In the genomic region with DNA sequence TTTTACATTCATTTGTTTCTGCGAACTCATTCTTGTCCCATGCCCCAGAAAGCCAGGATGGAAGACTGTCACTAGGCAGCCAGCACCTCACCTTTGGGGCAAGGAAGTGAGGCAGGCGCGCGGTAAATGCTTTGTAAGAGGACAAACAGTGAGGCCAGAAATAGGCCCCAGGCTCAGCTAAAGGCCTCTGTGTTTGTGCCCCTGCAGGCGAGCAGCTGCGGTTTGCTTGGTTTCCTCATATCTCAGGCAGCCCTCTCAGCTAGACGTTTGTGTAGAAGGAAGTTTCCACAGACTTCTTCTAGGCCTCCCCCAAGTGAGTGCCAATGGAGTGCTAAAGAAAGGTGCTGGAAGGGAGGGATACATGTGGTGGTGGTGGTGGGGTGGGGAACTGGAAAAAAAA, we compare ENCODE assay signal across 13 mouse cellular contexts. TPM values are rescaled to one million over a fixed set of nuclear protein-coding genes. Genes with fewer than 3 reads are reported as not detected.
DNase-seq lines count a peak whose midpoint lies in the region; ATAC-seq and TF ChIP-seq lines count a peak whose summit lies in the region.
"Had no signal": no experiment of that assay in that cellular context is flagged by ENCODE, and none has a peak within 500 bp of the region (broad histone marks: within the 10 kb centered on the region; RNA-seq: fewer than 3 reads in every experiment).

No protein-coding gene starts in this region.

- DNase-seq in adrenal gland, adult 2 months, result peak; percentile 12
- no peak for DNase-seq in adrenal gland, postnatal 25 days
- DNase-seq in CH12.LX (ENCODE audit: extremely low read depth), result peak; percentile 52
- peak; percentile 40 for DNase-seq in liver, postnatal 0 days
- DNase-seq in spleen, postnatal 14 days (ENCODE audit: low spot score in 2 of 2), result peak; percentile 24 to 35
- no peak for DNase-seq in ovary, postnatal 14 days (ENCODE audit: low spot score)
- DNase-seq in midbrain, postnatal 0 days (ENCODE audit: low spot score), result no peak
- no peak for DNase-seq in left cerebral cortex, adult 18-20 months (ENCODE audit: low spot score in 2 of 2)
- DNase-seq: cerebellum, postnatal 36 days; left cerebral cortex, postnatal 4 days; right cerebral cortex, postnatal 14 days had no signal

- H3K27ac ChIP-seq in CH12.LX (ENCODE audit: insufficient read depth, low read depth), result peak overlapping the region; percentile 99
- peak overlapping the region; percentile 76 for H3K27ac ChIP-seq in liver, postnatal 0 days (ENCODE audit: low read depth)
- H3K27ac ChIP-seq in midbrain, postnatal 0 days (ENCODE audit: low read depth, low read length), result no peak overlapping the region
- H3K27ac ChIP-seq: kidney, embryonic 15.5 days had no signal

- no peaks in the 10 kb centered on the region for H3K36me3 ChIP-seq in CH12.LX (replicated peaks in 1 of 2; ENCODE audit: control insufficient read depth in 1 of 2, insufficient read depth in 1 of 2, low read length in 1 of 2)
- H3K36me3 ChIP-seq in liver, postnatal 0 days (replicated peaks; ENCODE audit: insufficient read depth, low read length), result no peaks in the 10 kb centered on the region
- H3K36me3 ChIP-seq in midbrain, postnatal 0 days (ENCODE audit: insufficient read depth, low read length), result no peaks in the 10 kb centered on the region
- H3K36me3 ChIP-seq: heart, embryonic 12.5 days; kidney, embryonic 15.5 days had no signal

- 42% methylated on average over 7 of the region's 7 CpGs for WGBS in liver, postnatal 0 days (ENCODE audit: insufficient replicate concordance)
- WGBS in midbrain, postnatal 0 days, result 86% methylated on average over 7 of the region's 7 CpGs

- dilution Hi-C loops in CH12.LX (cut with MboI; ENCODE audit: extremely low pct_ligation_motif_present, extremely low pct_unique_long_range_greater_than_20kb, low sequenced_read_pairs), result no loop called here

- ATAC-seq in liver, postnatal 0 days, result peak; percentile 60
- ATAC-seq in midbrain, postnatal 0 days (ENCODE audit: low FRiP score), result no peak

- TF ChIP-seq RAD21 in CH12.LX (IDR thresholded peaks at IDR 0.05; ENCODE audit: low read depth, low read length), result no peak; the same call in 1 of the 2 replicates

- no peak for TF ChIP-seq CTCF in CH12.LX (conservative IDR thresholded peaks at IDR 0.05 in 1 of 2, IDR thresholded peaks at IDR 0.05 in 1 of 2; ENCODE audit: low read depth in 2 of 2, low read length in 2 of 2)
- TF ChIP-seq CTCF in liver, postnatal 0 days (IDR thresholded peaks at IDR 0.05; ENCODE audit: low read depth), result no peak
- TF ChIP-seq CTCF in midbrain, postnatal 0 days (IDR thresholded peaks at IDR 0.05), result no peak

- H3K27me3 ChIP-seq in CH12.LX (replicated peaks), result no peaks in the 10 kb centered on the region
- H3K27me3 ChIP-seq in liver, postnatal 0 days (ENCODE audit: insufficient read depth, low read length), result no peaks in the 10 kb centered on the region
- no peaks in the 10 kb centered on the region for H3K27me3 ChIP-seq in midbrain, postnatal 0 days (ENCODE audit: insufficient read depth, low read length)
- H3K27me3 ChIP-seq: heart, embryonic 12.5 days had no signal

- H3K4me2 ChIP-seq in CH12.LX (ENCODE audit: insufficient read depth, low read depth, poor library complexity, severe bottlenecking), result peak overlapping the region; percentile 93
- H3K4me2 ChIP-seq in liver, postnatal 0 days (ENCODE audit: low read depth, low read length), result 0 out of 2 replicates have a peak overlapping the region, but pooled peaks have one; percentile 32
- no peak overlapping the region for H3K4me2 ChIP-seq in midbrain, postnatal 0 days (ENCODE audit: low read depth, low read length, poor library complexity, severe bottlenecking)
- H3K4me2 ChIP-seq: heart, embryonic 12.5 days; kidney, embryonic 15.5 days had no signal

- peak overlapping the region; percentile 55 to 73 (median 55) for H3K4me3 ChIP-seq in CH12.LX (replicated peaks in 1 of 3; ENCODE audit: low read depth in 2 of 3, low read length in 2 of 3, poor library complexity in 1 of 3)
- H3K4me3 ChIP-seq in liver, postnatal 0 days (ENCODE audit: low read depth, low read length), result no peak overlapping the region
- H3K4me3 ChIP-seq in midbrain, postnatal 0 days (ENCODE audit: low read depth, low read length), result no peak overlapping the region
- H3K4me3 ChIP-seq: heart, embryonic 12.5 days; kidney, embryonic 15.5 days had no signal

- H3K4me1 ChIP-seq in CH12.LX (ENCODE audit: control insufficient read depth in 1 of 2, insufficient read depth in 2 of 2), result peaks cover 12 to 30% of the 10 kb centered on the region in 2 experiments
- no peaks in the 10 kb centered on the region for H3K4me1 ChIP-seq in liver, postnatal 0 days (ENCODE audit: insufficient read depth)
- no peaks in the 10 kb centered on the region for H3K4me1 ChIP-seq in midbrain, postnatal 0 days (ENCODE audit: insufficient read depth, low read length)
- H3K4me1 ChIP-seq: heart, embryonic 12.5 days; kidney, embryonic 15.5 days had no signal

- no peaks in the 10 kb centered on the region for H3K9me3 ChIP-seq in CH12.LX (replicated peaks; ENCODE audit: low read length)
- no peaks in the 10 kb centered on the region for H3K9me3 ChIP-seq in liver, postnatal 0 days (ENCODE audit: low read length)
- no peaks in the 10 kb centered on the region for H3K9me3 ChIP-seq in midbrain, postnatal 0 days (ENCODE audit: low read length)
- H3K9me3 ChIP-seq: heart, embryonic 12.5 days; kidney, embryonic 15.5 days had no signal

- TF ChIP-seq EP300 in CH12.LX (IDR thresholded peaks at IDR 0.05; ENCODE audit: low read length), result no peak
- no peak for TF ChIP-seq EP300 in liver, postnatal 0 days (IDR thresholded peaks at IDR 0.05; ENCODE audit: low read depth)

- no peak for TF ChIP-seq POLR2A in CH12.LX (IDR thresholded peaks at IDR 0.05; ENCODE audit: low read depth, low read length)

- in situ Hi-C loops in CH12.LX (cut with MboI; ENCODE audit: low pct_ligation_motif_present, low pct_unique_long_range_greater_than_20kb, low sequenced_read_pairs), result loop anchor here (25.0 kb wide), 2 partner anchors 415 to 1040 kb away; no protein-coding TSS in a partner anchor

- H3K79me2 ChIP-seq in CH12.LX (replicated peaks; ENCODE audit: control insufficient read depth, extremely low read depth, insufficient read depth, poor library complexity, severe bottlenecking), result no peaks in the 10 kb centered on the region

- H3K9ac ChIP-seq in CH12.LX (ENCODE audit: insufficient read depth, low read depth), result peak overlapping the region; percentile 98
- H3K9ac ChIP-seq in liver, postnatal 0 days (replicated peaks), result no peak overlapping the region
- no peak overlapping the region for H3K9ac ChIP-seq in midbrain, postnatal 0 days (replicated peaks; ENCODE audit: low read length, poor library complexity, severe bottlenecking)
- H3K9ac ChIP-seq: heart, embryonic 12.5 days; kidney, embryonic 15.5 days had no signal

TF ChIP-seq in CH12.LX, 34 proteins besides CTCF, POLR2A, EP300 and RAD21 (continues in another document):
- no peak for TF ChIP-seq IRF4 (IDR thresholded peaks at IDR 0.05; ENCODE audit: low read depth, low read length)
- no peak for TF ChIP-seq MYC (IDR thresholded peaks at IDR 0.05; ENCODE audit: low read depth, low read length)
- TF ChIP-seq TCF12 (IDR thresholded peaks at IDR 0.05; ENCODE audit: low read depth, low read length), result no peak
- TF ChIP-seq JUN (IDR thresholded peaks at IDR 0.05; ENCODE audit: insufficient read depth, low read depth, low read length), result no peak
- no peak for TF ChIP-seq GABPA (IDR thresholded peaks at IDR 0.05; ENCODE audit: insufficient replicate concordance, low read depth, low read length)
- no peak for TF ChIP-seq NRF1 (IDR thresholded peaks at IDR 0.05; ENCODE audit: low read depth, low read length)
- TF ChIP-seq MAX (IDR thresholded peaks at IDR 0.05; ENCODE audit: low read length), result no peak
- no peak for TF ChIP-seq TBP (conservative IDR thresholded peaks at IDR 0.05; ENCODE audit: low read depth, low read length)
- no peak; the same call in 1 of the 2 replicates for TF ChIP-seq ZMIZ1 (IDR thresholded peaks at IDR 0.05; ENCODE audit: low read depth, low read length)
- TF ChIP-seq ELF1 (IDR thresholded peaks at IDR 0.05; ENCODE audit: low read depth, low read length), result no peak
- TF ChIP-seq ZC3H11A (IDR thresholded peaks at IDR 0.05; ENCODE audit: low read depth, low read length), result no peak
- TF ChIP-seq SMC3 (IDR thresholded peaks at IDR 0.05; ENCODE audit: low read depth, low read length), result peak; percentile 16; the same call in 1 of the 2 replicates
- TF ChIP-seq ZNF384 (IDR thresholded peaks at IDR 0.05; ENCODE audit: low read depth, low read length), result no peak
- 0 out of 2 replicates have a peak, but pooled peaks have one; percentile 2 for TF ChIP-seq SIN3A (IDR thresholded peaks at IDR 0.05; ENCODE audit: low read length)
- TF ChIP-seq CHD2 (IDR thresholded peaks at IDR 0.05; ENCODE audit: low read length), result no peak
- no peak for TF ChIP-seq HCFC1 (IDR thresholded peaks at IDR 0.05; ENCODE audit: low read depth, low read length)
- TF ChIP-seq PAX5 (IDR thresholded peaks at IDR 0.05; ENCODE audit: low read length), result no peak
- TF ChIP-seq UBTF (IDR thresholded peaks at IDR 0.05; ENCODE audit: low read depth, low read length), result no peak

RNA-seq across cellular contexts. Expression of gene Tmsb4x, which starts 18.0 kb away (rescaled TPM):
- total RNA-seq in adrenal gland, adult 2 months (2021), result 100 to 1,000 TPM; 255 to 487 TPM
- 6.5 and 6.8 TPM in 2 replicates for polyA plus RNA-seq in adrenal gland, adult 2 months (2012; rRNA removed)
- total RNA-seq in adrenal gland, postnatal 25 days (2021), result 273 and 303 TPM in 2 replicates
- 2,307 and 2,940 TPM in 2 replicates for total RNA-seq in CH12.LX (2012; rRNA removed)
- 6,726 and 7,895 TPM in 2 replicates for total RNA-seq in CH12.LX (2014; rRNA removed)
- polyA plus RNA-seq in CH12.LX (2012; ENCODE audit: insufficient read length, low read depth), result 1,685 and 1,828 TPM in 2 replicates
- polyA plus RNA-seq in liver, postnatal 0 days (2015; fragmentation: Nextera tagmentation; extraction: Ambion mirVana), result 1,722 and 1,837 TPM in 2 replicates
- total RNA-seq in midbrain, postnatal 0 days (2014; rRNA removed), result 1,032 and 1,416 TPM in 2 replicates
- 4,228 and 4,382 TPM in 2 replicates for polyA plus RNA-seq in midbrain, postnatal 0 days (2015; fragmentation: Nextera tagmentation; extraction: Ambion mirVana)
- total RNA-seq in left cerebral cortex, adult 18-20 months (2021), result 100 to 1,000 TPM; 959 to 978 TPM

RNA-seq across cellular contexts. Expression of gene Tlr8, which starts 37.0 kb away (rescaled TPM):
- total RNA-seq in adrenal gland, adult 2 months (2021), result 1 to 10 TPM; 1.2 to 3.3 TPM
- 0.18 and 0.20 TPM in 2 replicates for polyA plus RNA-seq in adrenal gland, adult 2 months (2012; rRNA removed)
- total RNA-seq in adrenal gland, postnatal 25 days (2021), result 0.67 and 1.5 TPM in 2 replicates
- total RNA-seq in CH12.LX (2012; rRNA removed) (not detected in 2 replicates), CH12.LX (2014; rRNA removed) (not detected in 2 replicates)
- not detected in 2 replicates for polyA plus RNA-seq in CH12.LX (2012; ENCODE audit: insufficient read length, low read depth)
- polyA plus RNA-seq in liver, postnatal 0 days (2015; fragmentation: Nextera tagmentation; extraction: Ambion mirVana), result 0.96 and 1.2 TPM in 2 replicates
- 0.11 TPM in 1 of 2 replicates, not detected in the other for total RNA-seq in midbrain, postnatal 0 days (2014; rRNA removed)
- polyA plus RNA-seq in midbrain, postnatal 0 days (2015; fragmentation: Nextera tagmentation; extraction: Ambion mirVana), result 0.05 TPM in 1 of 2 replicates, not detected in the other
- total RNA-seq in left cerebral cortex, adult 18-20 months (2021), result under 1 TPM; 0.21 to 0.54 TPM

Comparison
In these comparisons a context has a peak if more than half of its experiments do, and no peak if none do; other contexts are left out.
1. DNase-seq: peak in adrenal gland, adult 2 months (single experiment), CH12.LX (single experiment), liver, postnatal 0 days (single experiment) and spleen, postnatal 14 days (2 of 2); none in adrenal gland, postnatal 25 days (single experiment), ovary, postnatal 14 days (single experiment), midbrain, postnatal 0 days (single experiment) and left cerebral cortex, adult 18-20 months (0 of 2).
2. H3K4me3 ChIP-seq: peak in CH12.LX (3 of 3); none in liver, postnatal 0 days (single experiment) and midbrain, postnatal 0 days (single experiment).